ENCODE assay signal across 18 mouse cellular contexts in genomic region chr1:14513662-14514061, GRCm38 (mm10).
A peak's percentile ranks its signal among the peaks of the same experiment; 100 is the strongest.
DNase-seq lines count a peak whose midpoint lies in the region; ATAC-seq and TF ChIP-seq lines count a peak whose summit lies in the region.
"Had no signal": no experiment of that assay in that cellular context is flagged by ENCODE, and none has a peak within 500 bp of the region (broad histone marks: within the 10 kb centered on the region; RNA-seq: fewer than 3 reads in every experiment).

No protein-coding gene starts in this region.

- no peak overlapping the region for H3K9ac ChIP-seq in midbrain, embryonic 11.5 days (ENCODE audit: low read length)
- no peak overlapping the region for H3K9ac ChIP-seq in midbrain, embryonic 15.5 days
- H3K9ac ChIP-seq in embryonic facial prominence, embryonic 11.5 days (replicated peaks; ENCODE audit: low read length): no peak overlapping the region
- H3K9ac ChIP-seq in midbrain, postnatal 0 days (replicated peaks; ENCODE audit: low read length, poor library complexity, severe bottlenecking): no peak overlapping the region
- H3K9ac ChIP-seq: liver, postnatal 0 days had no signal

- no peaks in the 10 kb centered on the region for H3K4me1 ChIP-seq in midbrain, embryonic 11.5 days (ENCODE audit: control insufficient read depth, insufficient read depth, low read length)
- no peaks in the 10 kb centered on the region for H3K4me1 ChIP-seq in midbrain, embryonic 15.5 days
- no peaks in the 10 kb centered on the region for H3K4me1 ChIP-seq in embryonic facial prominence, embryonic 11.5 days (ENCODE audit: control insufficient read depth, insufficient read depth, low read length)
- no peaks in the 10 kb centered on the region for H3K4me1 ChIP-seq in midbrain, postnatal 0 days (ENCODE audit: insufficient read depth, low read length)
- H3K4me1 ChIP-seq: heart, embryonic 10.5 days had no signal

- TF ChIP-seq CTCF in brain, embryonic 14.5 days (IDR thresholded peaks at IDR 0.05; ENCODE audit: borderline replicate concordance, extremely low read depth, insufficient read depth, insufficient read length): no peak
- TF ChIP-seq CTCF in midbrain, postnatal 0 days (IDR thresholded peaks at IDR 0.05): no peak

- no peak for ATAC-seq in midbrain, embryonic 11.5 days (ENCODE audit: low FRiP score)
- no peak for ATAC-seq in midbrain, embryonic 15.5 days (replicated peaks)
- ATAC-seq in embryonic facial prominence, embryonic 11.5 days (replicated peaks; ENCODE audit: insufficient number of reproducible peaks, low FRiP score, low TSS enrichment, low read depth): no peak
- ATAC-seq in midbrain, postnatal 0 days (ENCODE audit: low FRiP score): no peak
- no peak for ATAC-seq in megakaryocyte, adult 5-6 weeks (ENCODE audit: poor library complexity, severe bottlenecking)
- ATAC-seq: liver, postnatal 0 days had no signal

- H3K9me3 ChIP-seq in midbrain, embryonic 11.5 days (ENCODE audit: control insufficient read depth, low read length): no peaks in the 10 kb centered on the region
- H3K9me3 ChIP-seq in midbrain, embryonic 15.5 days: no peaks in the 10 kb centered on the region
- no peaks in the 10 kb centered on the region for H3K9me3 ChIP-seq in embryonic facial prominence, embryonic 11.5 days (replicated peaks; ENCODE audit: control insufficient read depth, low read length)
- H3K9me3 ChIP-seq in midbrain, postnatal 0 days (ENCODE audit: low read length): no peaks in the 10 kb centered on the region
- H3K9me3 ChIP-seq: heart, embryonic 10.5 days had no signal

- TF ChIP-seq POLR2A in brain, embryonic 14.5 days (IDR thresholded peaks at IDR 0.05; ENCODE audit: borderline replicate concordance, extremely low read depth, insufficient read depth, insufficient read length, poor library complexity, severe bottlenecking): no peak

- H3K4me3 ChIP-seq in midbrain, embryonic 11.5 days (ENCODE audit: low read depth, low read length): no peak overlapping the region
- H3K4me3 ChIP-seq in midbrain, embryonic 15.5 days: no peak overlapping the region
- no peak overlapping the region for H3K4me3 ChIP-seq in embryonic facial prominence, embryonic 11.5 days (ENCODE audit: low read depth, low read length)
- H3K4me3 ChIP-seq in midbrain, postnatal 0 days (ENCODE audit: low read depth, low read length): no peak overlapping the region
- H3K4me3 ChIP-seq: heart, embryonic 10.5 days had no signal

- no peak overlapping the region for H3K27ac ChIP-seq in midbrain, embryonic 11.5 days (ENCODE audit: low read depth, low read length)
- no peak overlapping the region for H3K27ac ChIP-seq in midbrain, embryonic 15.5 days
- no peak overlapping the region; the same call in 1 of the 2 replicates for H3K27ac ChIP-seq in embryonic facial prominence, embryonic 11.5 days (replicated peaks; ENCODE audit: low read depth, low read length)
- H3K27ac ChIP-seq in midbrain, postnatal 0 days (ENCODE audit: low read depth, low read length): no peak overlapping the region
- H3K27ac ChIP-seq: heart, embryonic 10.5 days had no signal

- H3K27me3 ChIP-seq in midbrain, embryonic 11.5 days (ENCODE audit: control insufficient read depth, insufficient read depth, low read length): peaks cover 11% of the 10 kb centered on the region
- peaks cover 12% of the 10 kb centered on the region for H3K27me3 ChIP-seq in midbrain, embryonic 15.5 days (replicated peaks)
- no peaks in the 10 kb centered on the region for H3K27me3 ChIP-seq in embryonic facial prominence, embryonic 11.5 days (ENCODE audit: control insufficient read depth, insufficient read depth, low read length)
- H3K27me3 ChIP-seq in midbrain, postnatal 0 days (ENCODE audit: insufficient read depth, low read length): peaks cover 11% of the 10 kb centered on the region; the same call in 1 of the 2 replicates

- H3K4me2 ChIP-seq in midbrain, embryonic 11.5 days: no peak overlapping the region
- H3K4me2 ChIP-seq in midbrain, embryonic 15.5 days: no peak overlapping the region
- H3K4me2 ChIP-seq in embryonic facial prominence, embryonic 11.5 days (ENCODE audit: low read depth, low read length): no peak overlapping the region
- H3K4me2 ChIP-seq in midbrain, postnatal 0 days (ENCODE audit: low read depth, low read length, poor library complexity, severe bottlenecking): no peak overlapping the region

- H3K36me3 ChIP-seq in midbrain, embryonic 11.5 days (ENCODE audit: control insufficient read depth, insufficient read depth, low read length): no peaks in the 10 kb centered on the region
- no peaks in the 10 kb centered on the region for H3K36me3 ChIP-seq in midbrain, embryonic 15.5 days (replicated peaks)
- H3K36me3 ChIP-seq in embryonic facial prominence, embryonic 11.5 days (replicated peaks; ENCODE audit: control insufficient read depth, insufficient read depth, low read depth, low read length): no peaks in the 10 kb centered on the region
- no peaks in the 10 kb centered on the region for H3K36me3 ChIP-seq in midbrain, postnatal 0 days (ENCODE audit: insufficient read depth, low read length)
- H3K36me3 ChIP-seq: heart, embryonic 10.5 days had no signal

- peak; percentile 86 for DNase-seq in midbrain, embryonic 11.5 days (ENCODE audit: low spot score, missing footprints)
- DNase-seq in brain, embryonic 14.5 days (ENCODE audit: low read depth): peak; percentile 67
- peak; percentile 63 for DNase-seq in embryonic facial prominence, embryonic 11.5 days (ENCODE audit: low spot score)
- DNase-seq in midbrain, postnatal 0 days (ENCODE audit: low spot score): peak; percentile 77
- DNase-seq in heart, adult 18-20 months: no peak
- DNase-seq in right cerebral cortex, adult 2 months (ENCODE audit: low spot score in 2 of 2): no peak
- DNase-seq: adrenal gland, adult 8-10 months; cerebellum, adult 2 months; gastrocnemius, postnatal 25 days; heart, postnatal 10 days; kidney, adult 2 months; kidney, postnatal 25 days; liver; liver, postnatal 0 days; lung, postnatal 36 days had no signal

Comparison
In these comparisons a context has a peak if more than half of its experiments do, and no peak if none do; other contexts are left out.
1. DNase-seq: peak in midbrain, embryonic 11.5 days (single experiment), brain, embryonic 14.5 days (single experiment), embryonic facial prominence, embryonic 11.5 days (single experiment) and midbrain, postnatal 0 days (single experiment); none in heart, adult 18-20 months (0 of 2) and right cerebral cortex, adult 2 months (0 of 2).